9 mouse cellular contexts compared by ENCODE assay signal in genomic region chr19:53052031-53052670, GRCm38 (mm10). TPM values are rescaled to one million over a fixed set of nuclear protein-coding genes. Genes with fewer than 3 reads are reported as not detected.
DNase-seq lines count a peak whose midpoint lies in the region; ATAC-seq and TF ChIP-seq lines count a peak whose summit lies in the region.
"Had no signal": no experiment of that assay in that cellular context is flagged by ENCODE, and none has a peak within 500 bp of the region (broad histone marks: within the 10 kb centered on the region; RNA-seq: fewer than 3 reads in every experiment).

No protein-coding gene starts in this region.

- no peak for TF ChIP-seq CTCF in lung, postnatal 0 days (IDR thresholded peaks at IDR 0.05)

- H3K4me2 ChIP-seq in lung, postnatal 0 days (replicated peaks; ENCODE audit: low read depth, low read length), result no peak overlapping the region; the same call in 1 of the 2 replicates
- no peak overlapping the region for H3K4me2 ChIP-seq in intestine, embryonic 15.5 days (replicated peaks)

- no peak for TF ChIP-seq EP300 in lung, postnatal 0 days (IDR thresholded peaks at IDR 0.05)

- peak; percentile 36 for DNase-seq in adrenal gland, adult 2 months
- DNase-seq in adrenal gland, adult 18-20 months (ENCODE audit: low spot score in 2 of 2), result no peak
- DNase-seq in lung, postnatal 4 days, result peak; percentile 24 to 36
- no peak for DNase-seq in lung, postnatal 0 days (ENCODE audit: low spot score)
- peak; percentile 64 for DNase-seq in neural tube, embryonic 10.5 days (ENCODE audit: extremely low spot score, low spot score)
- DNase-seq in layer of hippocampus, adult 9-11 months, result no peak
- DNase-seq in frontal cortex, postnatal 25 days (ENCODE audit: low spot score in 2 of 2), result no peak

- H3K9me3 ChIP-seq in lung, postnatal 0 days (ENCODE audit: low read length), result no peaks in the 10 kb centered on the region
- no peaks in the 10 kb centered on the region for H3K9me3 ChIP-seq in intestine, embryonic 15.5 days

- H3K27me3 ChIP-seq in lung, postnatal 0 days (replicated peaks; ENCODE audit: insufficient read depth, low read length), result no peaks in the 10 kb centered on the region
- no peaks in the 10 kb centered on the region for H3K27me3 ChIP-seq in intestine, embryonic 15.5 days (replicated peaks)

- H3K27ac ChIP-seq in lung, postnatal 0 days (ENCODE audit: low read length), result no peak overlapping the region
- H3K27ac ChIP-seq in intestine, embryonic 15.5 days, result no peak overlapping the region
- H3K27ac ChIP-seq: macrophage had no signal

- ATAC-seq in lung, postnatal 0 days, result no peak
- peak; percentile 77 for ATAC-seq in intestine, embryonic 15.5 days

- H3K9ac ChIP-seq in lung, postnatal 0 days (replicated peaks; ENCODE audit: low read depth), result no peak overlapping the region
- H3K9ac ChIP-seq in intestine, embryonic 15.5 days, result no peak overlapping the region

- H3K36me3 ChIP-seq in lung, postnatal 0 days (ENCODE audit: insufficient read depth, low read length), result no peaks in the 10 kb centered on the region
- no peaks in the 10 kb centered on the region for H3K36me3 ChIP-seq in intestine, embryonic 15.5 days

- WGBS in lung, postnatal 0 days, result 39% methylated on average over 19 of the region's 19 CpGs
- WGBS in intestine, embryonic 15.5 days, result 42% methylated on average over 19 of the region's 19 CpGs

- no peak overlapping the region for H3K4me3 ChIP-seq in lung, postnatal 0 days (ENCODE audit: low read depth, low read length)
- H3K4me3 ChIP-seq in intestine, embryonic 15.5 days (replicated peaks), result no peak overlapping the region

- H3K4me1 ChIP-seq in lung, postnatal 0 days (ENCODE audit: insufficient read depth, low read depth, low read length), result no peaks in the 10 kb centered on the region
- peaks cover 7% of the 10 kb centered on the region; the same call in 1 of the 2 replicates for H3K4me1 ChIP-seq in intestine, embryonic 15.5 days (replicated peaks)

RNA-seq across cellular contexts. Expression of gene Xpnpep1, which starts 12.1 kb away (rescaled TPM):
- 10 to 100 TPM; 73.7 to 82.0 TPM for total RNA-seq in adrenal gland, adult 2 months (2021)
- polyA plus RNA-seq in adrenal gland, adult 2 months (2012; rRNA removed), result 41.6 and 47.4 TPM in 2 replicates
- total RNA-seq in adrenal gland, adult 18-20 months (2021), result 10 to 100 TPM; 57.8 to 83.8 TPM
- polyA plus RNA-seq in lung, postnatal 0 days (2015; fragmentation: Nextera tagmentation; extraction: Ambion mirVana), result 109 and 112 TPM in 2 replicates
- 182 and 206 TPM in 2 replicates for polyA plus RNA-seq in intestine, embryonic 15.5 days (2015; fragmentation: Nextera tagmentation; extraction: Ambion mirVana)

Comparison
In these comparisons a context has a peak if more than half of its experiments do, and no peak if none do; other contexts are left out.
1. DNase-seq: peak in adrenal gland, adult 2 months (single experiment), lung, postnatal 4 days (2 of 2) and neural tube, embryonic 10.5 days (single experiment); none in adrenal gland, adult 18-20 months (0 of 2), lung, postnatal 0 days (single experiment), layer of hippocampus, adult 9-11 months (single experiment) and frontal cortex, postnatal 25 days (0 of 2).